23 mouse cellular contexts compared by ENCODE assay signal in genomic region chr5:122453188-122453587, GRCm38 (mm10). TPM values are rescaled to one million over a fixed set of nuclear protein-coding genes. Genes with fewer than 3 reads are reported as not detected.
DNase-seq lines count a peak whose midpoint lies in the region; ATAC-seq and TF ChIP-seq lines count a peak whose summit lies in the region.
"Had no signal": no experiment of that assay in that cellular context is flagged by ENCODE, and none has a peak within 500 bp of the region (broad histone marks: within the 10 kb centered on the region; RNA-seq: fewer than 3 reads in every experiment).

No protein-coding gene starts in this region.

- H3K27me3 ChIP-seq in heart, embryonic 12.5 days (replicated peaks), result no peaks in the 10 kb centered on the region
- H3K27me3 ChIP-seq in kidney, adult 2 months (replicated peaks; ENCODE audit: control insufficient read depth, insufficient read depth, low read length), result no peaks in the 10 kb centered on the region
- H3K27me3 ChIP-seq: embryonic facial prominence, embryonic 13.5 days; forebrain, embryonic 15.5 days; hindbrain, embryonic 15.5 days; intestine, embryonic 15.5 days; limb, embryonic 12.5 days; liver, embryonic 12.5 days; midbrain, embryonic 15.5 days; Patski had no signal

- no peak for DNase-seq in heart, postnatal 10 days
- peak; percentile 49 for DNase-seq in kidney, adult 2 months
- DNase-seq in kidney, postnatal 14 days, result no peak
- peak; percentile 25 for DNase-seq in urinary bladder, adult 2 months (ENCODE audit: low spot score)
- no peak for DNase-seq in urinary bladder, postnatal 25 days (ENCODE audit: low spot score)
- DNase-seq in ZHBTc4 (ENCODE audit: low read depth, low spot score), result peak; percentile 97
- DNase-seq: cerebellum, adult 9-11 months; gastrocnemius, postnatal 14 days; heart, postnatal 14 days; lung, embryonic 14.5 days; lung, postnatal 36 days; right cerebral cortex, postnatal 25 days; thymus, adult 2 months had no signal

- no peak overlapping the region for H3K9ac ChIP-seq in heart, embryonic 12.5 days
- H3K9ac ChIP-seq: embryonic facial prominence, embryonic 13.5 days; forebrain, embryonic 15.5 days; hindbrain, embryonic 15.5 days; intestine, embryonic 15.5 days; limb, embryonic 12.5 days; liver, embryonic 12.5 days; lung, embryonic 14.5 days; midbrain, embryonic 15.5 days had no signal

- no peaks in the 10 kb centered on the region for H3K9me3 ChIP-seq in heart, embryonic 12.5 days (replicated peaks)
- H3K9me3 ChIP-seq: embryonic facial prominence, embryonic 13.5 days; forebrain, embryonic 15.5 days; hindbrain, embryonic 15.5 days; intestine, embryonic 15.5 days; limb, embryonic 12.5 days; liver, embryonic 12.5 days; midbrain, embryonic 15.5 days had no signal

- peaks cover 67% of the 10 kb centered on the region for H3K36me3 ChIP-seq in heart, embryonic 12.5 days
- peaks cover 4% of the 10 kb centered on the region for H3K36me3 ChIP-seq in kidney, adult 2 months (ENCODE audit: control insufficient read depth, insufficient read depth, low read length)

- H3K4me3 ChIP-seq in heart, embryonic 12.5 days, result no peak overlapping the region
- H3K4me3 ChIP-seq in kidney, adult 2 months (ENCODE audit: insufficient read depth, low read depth, low read length), result no peak overlapping the region
- H3K4me3 ChIP-seq: embryonic facial prominence, embryonic 13.5 days; forebrain, embryonic 15.5 days; hindbrain, embryonic 15.5 days; intestine, embryonic 15.5 days; limb, embryonic 12.5 days; liver, embryonic 12.5 days; midbrain, embryonic 15.5 days; myocyte had no signal

- no peak overlapping the region for H3K4me2 ChIP-seq in heart, embryonic 12.5 days
- H3K4me2 ChIP-seq: embryonic facial prominence, embryonic 13.5 days; forebrain, embryonic 15.5 days; hindbrain, embryonic 15.5 days; intestine, embryonic 15.5 days; limb, embryonic 12.5 days; liver, embryonic 12.5 days; lung, embryonic 14.5 days; midbrain, embryonic 15.5 days had no signal

- no peak for ATAC-seq in heart, embryonic 12.5 days (ENCODE audit: insufficient number of reproducible peaks, low FRiP score)
- ATAC-seq: forebrain, embryonic 15.5 days; intestine, embryonic 15.5 days; liver, embryonic 12.5 days; midbrain, embryonic 15.5 days; Patski had no signal

- no peak for TF ChIP-seq POLR2A in kidney, adult 2 months (IDR thresholded peaks at IDR 0.05; ENCODE audit: low read depth, low read length)

- H3K27ac ChIP-seq in heart, embryonic 12.5 days (ENCODE audit: poor library complexity, severe bottlenecking), result peak overlapping the region; percentile 65
- H3K27ac ChIP-seq in kidney, adult 2 months (ENCODE audit: insufficient read depth, low read depth, low read length), result peak overlapping the region; percentile 45; the same call in 1 of the 2 replicates
- H3K27ac ChIP-seq: embryonic facial prominence, embryonic 13.5 days; forebrain, embryonic 15.5 days; hindbrain, embryonic 15.5 days; intestine, embryonic 15.5 days; limb, embryonic 12.5 days; liver, embryonic 12.5 days; midbrain, embryonic 15.5 days had no signal

- peaks cover 46% of the 10 kb centered on the region for H3K4me1 ChIP-seq in heart, embryonic 12.5 days (replicated peaks)
- H3K4me1 ChIP-seq in kidney, adult 2 months (ENCODE audit: control insufficient read depth, insufficient read depth, low read length), result peaks cover 2% of the 10 kb centered on the region; the same call in 1 of the 2 replicates
- H3K4me1 ChIP-seq: embryonic facial prominence, embryonic 13.5 days; forebrain, embryonic 15.5 days; hindbrain, embryonic 15.5 days; intestine, embryonic 15.5 days; limb, embryonic 12.5 days; liver, embryonic 12.5 days; midbrain, embryonic 15.5 days had no signal

- intact Hi-C loops in heart, postnatal 10 days (cut with DNase I), result no loop called here

- no peak for TF ChIP-seq CTCF in kidney, adult 2 months (conservative IDR thresholded peaks at IDR 0.05; ENCODE audit: insufficient read depth, insufficient read length, low read depth, low read length)

- 61% methylated on average over 6 of the region's 6 CpGs for WGBS in heart, embryonic 12.5 days
- 43% methylated on average over 6 of the region's 6 CpGs for WGBS in kidney, adult 2 months

RNA-seq across cellular contexts. Expression of gene Anapc7, which starts 31.7 kb away (rescaled TPM):
- 32.0 and 35.4 TPM in 2 replicates for polyA plus RNA-seq in heart, embryonic 12.5 days (2016; fragmentation: Nextera tagmentation; extraction: Ambion mirVana)
- total RNA-seq in heart, postnatal 10 days (2021), result 10 to 100 TPM; 44.4 to 44.5 TPM
- 30.3 and 33.5 TPM in 2 replicates for polyA plus RNA-seq in kidney, adult 2 months (2012; rRNA removed)
- polyA plus RNA-seq in urinary bladder, adult 2 months (2012; rRNA removed), result 41.6 and 46.7 TPM in 2 replicates

RNA-seq across cellular contexts. Expression of gene Atp2a2, which starts 48.8 kb away (rescaled TPM):
- 414 and 424 TPM in 2 replicates for polyA plus RNA-seq in heart, embryonic 12.5 days (2016; fragmentation: Nextera tagmentation; extraction: Ambion mirVana)
- total RNA-seq in heart, postnatal 10 days (2021), result 1,000 to 10,000 TPM; 7,820 to 7,948 TPM
- polyA plus RNA-seq in kidney, adult 2 months (2012; rRNA removed), result 94.2 and 96.2 TPM in 2 replicates
- 339 and 500 TPM in 2 replicates for polyA plus RNA-seq in urinary bladder, adult 2 months (2012; rRNA removed)

Comparison
In these comparisons a context has a peak if more than half of its experiments do, and no peak if none do; other contexts are left out.
1. DNase-seq: peak in kidney, adult 2 months (single experiment), urinary bladder, adult 2 months (single experiment) and ZHBTc4 (single experiment); none in heart, postnatal 10 days (0 of 2), kidney, postnatal 14 days (single experiment) and urinary bladder, postnatal 25 days (single experiment).